Mouse (Mus musculus): Measurements from ENCODE around the gene Hist1h1a. TPM values are rescaled to one million over a fixed set of nuclear protein-coding genes. Genes with fewer than 3 reads are reported as not detected.
A peak's percentile ranks its signal among the peaks of the same experiment; 100 is the strongest.
"Not testable (repeated sequence)": the region's sequence is repeated elsewhere in the genome, so short reads cannot be mapped to it uniquely, and the experiment has no call there.

Hist1h1a gene
- polyA plus RNA-seq, 1 experiment, result not detected

DNA sequence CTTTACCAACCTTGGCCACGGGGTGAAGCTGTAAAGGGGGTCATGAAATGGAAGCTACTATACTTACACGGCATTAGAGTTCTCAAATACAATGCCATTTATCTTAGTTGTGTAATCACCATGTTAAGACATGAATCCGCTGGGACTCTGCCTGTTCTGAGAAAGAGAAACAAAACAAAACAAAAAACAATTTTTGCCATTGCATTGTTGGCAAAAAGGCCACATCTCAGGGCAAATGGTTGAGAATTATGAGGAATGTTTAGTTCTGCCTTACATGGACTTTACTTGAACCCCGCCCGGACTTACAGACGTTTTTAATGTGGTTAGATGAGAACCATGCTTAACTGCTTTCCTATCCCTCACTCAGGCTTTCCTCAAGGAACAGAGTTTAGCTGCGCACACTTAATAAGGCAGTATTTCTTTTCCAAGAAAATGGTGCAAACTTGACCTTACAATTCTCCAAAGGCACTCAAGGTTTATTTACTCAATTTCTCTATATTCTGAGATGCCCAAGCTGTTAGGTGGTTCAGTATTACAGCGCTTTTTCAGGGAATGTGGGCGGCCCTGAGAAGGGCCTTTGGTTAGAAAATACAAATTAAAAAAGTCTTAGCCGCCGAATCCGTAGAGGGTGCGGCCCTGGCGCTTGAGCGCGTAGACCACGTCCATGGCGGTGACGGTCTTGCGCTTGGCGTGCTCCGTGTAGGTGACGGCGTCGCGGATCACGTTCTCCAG lies 3.1 kb upstream of the Hist1h1a start:
- DNase-seq (ENCODE audit: low spot score), result no peak

DNA sequence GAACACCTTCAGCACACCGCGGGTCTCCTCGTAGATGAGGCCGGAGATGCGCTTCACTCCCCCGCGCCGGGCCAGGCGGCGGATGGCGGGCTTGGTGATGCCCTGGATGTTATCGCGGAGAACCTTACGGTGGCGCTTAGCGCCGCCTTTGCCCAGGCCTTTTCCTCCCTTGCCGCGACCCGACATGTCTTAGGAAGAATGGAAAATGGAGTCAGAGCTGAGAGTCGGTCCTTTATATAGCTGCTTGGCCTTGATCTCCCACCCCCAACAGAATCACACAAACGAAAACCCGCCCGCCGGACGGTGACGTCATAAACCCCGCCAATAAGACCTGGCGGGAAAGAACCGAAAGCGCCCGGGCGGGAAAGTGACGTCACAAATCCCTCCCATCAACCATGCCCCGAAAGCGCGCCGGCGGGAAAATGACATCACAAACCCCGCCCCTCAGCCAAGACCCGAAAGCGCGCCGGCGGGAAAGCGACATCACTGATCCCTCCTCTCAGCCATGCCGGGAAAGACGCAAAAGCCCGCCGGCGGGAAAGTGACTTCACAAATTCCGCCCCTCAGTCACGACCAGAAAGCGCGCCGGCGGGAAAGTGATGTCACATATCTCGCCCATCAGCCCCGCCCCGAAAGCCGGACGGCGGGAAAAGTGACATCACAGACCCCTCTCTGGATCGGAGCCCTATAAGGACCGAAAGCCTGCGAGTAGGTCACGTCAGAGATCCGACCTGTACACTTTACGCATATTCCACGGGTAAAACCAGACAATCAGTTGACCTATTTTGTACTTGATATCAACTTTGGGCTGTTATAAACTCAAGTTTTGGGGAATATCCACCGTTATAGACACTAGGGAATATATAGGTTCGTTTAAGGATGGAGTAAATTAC lies 2.2 kb upstream of the Hist1h1a start, which contains the start of gene Hist1h4a:
Hist1h4a (minus strand) TSS at position 259 of the 893 bp plus-strand sequence.
- peak; percentile 86 for DNase-seq (ENCODE audit: low spot score)

DNA sequence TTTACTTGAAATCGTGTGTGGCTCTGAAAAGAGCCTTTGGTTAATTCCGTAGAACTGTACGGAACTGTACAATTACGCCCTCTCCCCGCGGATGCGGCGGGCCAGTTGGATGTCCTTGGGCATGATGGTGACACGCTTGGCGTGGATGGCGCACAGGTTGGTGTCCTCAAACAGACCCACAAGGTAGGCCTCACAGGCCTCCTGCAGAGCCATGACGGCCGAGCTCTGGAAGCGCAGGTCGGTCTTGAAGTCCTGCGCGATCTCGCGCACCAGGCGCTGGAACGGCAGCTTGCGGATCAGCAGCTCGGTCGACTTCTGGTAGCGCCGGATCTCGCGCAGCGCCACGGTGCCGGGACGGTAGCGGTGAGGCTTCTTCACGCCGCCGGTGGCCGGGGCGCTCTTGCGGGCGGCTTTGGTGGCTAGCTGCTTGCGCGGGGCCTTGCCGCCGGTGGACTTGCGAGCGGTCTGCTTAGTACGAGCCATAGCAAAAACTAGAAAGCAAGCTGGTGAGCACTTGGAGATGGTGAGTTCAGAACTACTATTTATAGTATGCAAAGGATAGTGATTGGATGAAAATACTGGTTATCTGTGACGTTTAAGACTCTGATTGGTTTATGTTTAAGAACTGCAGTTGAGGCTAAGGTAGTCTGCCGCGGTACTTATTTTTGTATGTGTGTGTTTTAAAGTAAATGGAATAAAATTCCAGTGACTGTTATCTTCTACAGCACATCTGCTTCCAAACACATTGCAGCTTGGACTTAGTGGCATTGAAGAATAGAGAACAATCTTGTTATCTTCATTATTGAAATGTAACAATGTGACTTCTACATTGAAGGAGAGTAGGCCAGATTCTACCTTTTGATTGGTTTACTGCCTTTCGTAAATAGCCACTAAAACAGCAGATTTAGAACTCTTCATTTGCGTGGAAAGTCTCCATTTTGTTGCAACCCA lies 1.3 kb upstream of the Hist1h1a start, which contains the start of gene Hist1h3a:
Hist1h3a (minus strand) TSS at position 516 of the 951 bp plus-strand sequence.
- DNase-seq (ENCODE audit: low spot score), result peak; percentile 42

DNA sequence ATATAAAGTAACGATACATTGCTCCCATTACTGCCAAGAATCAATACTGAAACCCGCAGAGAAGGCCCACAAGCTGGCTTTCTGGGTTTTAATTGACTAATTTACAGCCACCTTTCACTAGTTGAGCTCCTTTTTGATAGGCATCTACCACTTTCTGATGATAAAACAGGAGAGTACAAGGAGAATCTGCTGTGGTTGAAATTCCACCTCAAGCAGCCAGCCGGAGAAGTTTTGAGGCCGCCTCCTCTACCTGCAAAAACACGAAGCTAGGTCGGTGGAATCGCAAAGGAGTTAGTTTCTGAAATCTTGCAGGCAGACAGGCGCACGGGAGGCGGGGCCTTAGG lies 252 bp upstream of the Hist1h1a start:
- DNase-seq (ENCODE audit: low spot score), result no peak

DNA sequence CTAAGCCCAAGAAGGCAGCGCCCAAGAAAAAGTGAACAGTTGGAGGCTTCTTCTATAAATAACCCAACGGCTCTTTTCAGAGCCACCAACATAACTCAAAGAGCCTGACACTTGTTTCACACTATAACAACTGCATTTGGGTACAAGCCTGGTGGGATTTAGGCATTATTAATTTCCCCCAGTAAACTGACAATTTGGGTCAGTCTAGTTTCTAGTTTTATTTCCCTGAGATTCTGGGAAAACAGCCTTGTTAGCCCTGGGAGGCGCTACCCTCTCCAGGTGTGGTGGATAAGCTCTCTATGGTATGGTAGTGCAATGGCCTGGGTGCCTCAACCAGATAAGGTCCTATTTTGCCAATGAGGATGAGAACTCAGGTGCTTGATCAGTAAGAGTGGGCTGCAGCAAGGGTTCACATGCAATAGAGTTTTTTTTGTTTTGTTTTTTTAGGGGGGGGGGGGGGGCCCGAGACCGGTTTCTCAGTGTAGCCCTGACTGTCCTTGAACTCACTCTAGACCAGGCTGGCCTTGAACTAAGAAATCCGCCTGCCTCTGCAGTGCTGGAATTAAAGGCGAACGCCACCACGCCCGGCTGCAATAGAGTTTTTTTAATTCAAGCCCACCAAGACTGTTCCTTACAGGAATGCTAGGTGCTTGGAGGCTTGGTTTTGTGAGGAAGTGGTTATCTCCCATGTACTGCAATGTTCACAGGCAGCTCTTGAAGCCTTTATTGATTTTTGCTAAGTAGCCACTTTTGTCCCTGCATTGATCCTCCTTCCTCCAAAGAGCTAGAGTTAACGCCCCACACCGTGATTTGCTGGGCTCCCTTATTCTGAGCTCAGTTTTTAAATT lies 1.1 kb downstream of the Hist1h1a start:
- DNase-seq (ENCODE audit: low spot score), result no peak

DNA sequence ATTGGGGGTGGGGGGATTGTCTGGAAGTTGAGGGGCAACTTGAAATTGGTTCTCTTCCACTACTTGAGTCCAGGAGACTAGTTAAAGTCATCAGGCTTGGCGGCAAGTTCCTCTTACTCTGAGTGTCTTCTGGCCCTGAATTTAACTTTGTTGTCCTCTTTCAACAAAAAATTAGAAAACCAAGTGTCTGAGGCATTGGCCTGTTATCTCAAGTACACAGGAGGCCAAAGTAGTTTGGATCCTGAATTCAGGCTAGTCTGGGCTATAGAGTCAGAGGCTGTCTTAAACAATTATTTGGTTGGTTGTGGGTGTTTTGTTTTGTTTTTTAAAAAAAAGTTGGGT lies 1.7 kb downstream of the Hist1h1a start:
- DNase-seq (ENCODE audit: low spot score), result no peak

DNA sequence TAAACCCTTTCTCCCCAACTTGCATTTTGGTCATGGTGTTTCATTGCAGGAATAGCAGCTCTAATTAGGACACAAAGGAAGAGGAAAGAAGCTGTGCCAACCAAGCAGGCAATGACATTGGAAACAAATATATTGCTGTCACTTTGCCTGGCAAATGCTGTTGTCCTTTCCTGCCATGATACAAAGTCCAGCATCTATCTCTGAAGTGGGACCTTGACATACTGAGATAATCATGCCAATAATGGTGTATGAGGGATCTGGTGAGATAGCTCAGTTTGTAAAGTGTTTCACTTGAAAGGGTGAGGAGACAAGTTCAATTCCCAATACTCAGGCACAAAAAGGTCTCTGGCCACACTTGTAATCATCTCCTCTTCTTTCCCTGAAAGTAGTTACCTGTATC lies 3.3 kb downstream of the Hist1h1a start:
- no peak for DNase-seq (ENCODE audit: low spot score)

DNA sequence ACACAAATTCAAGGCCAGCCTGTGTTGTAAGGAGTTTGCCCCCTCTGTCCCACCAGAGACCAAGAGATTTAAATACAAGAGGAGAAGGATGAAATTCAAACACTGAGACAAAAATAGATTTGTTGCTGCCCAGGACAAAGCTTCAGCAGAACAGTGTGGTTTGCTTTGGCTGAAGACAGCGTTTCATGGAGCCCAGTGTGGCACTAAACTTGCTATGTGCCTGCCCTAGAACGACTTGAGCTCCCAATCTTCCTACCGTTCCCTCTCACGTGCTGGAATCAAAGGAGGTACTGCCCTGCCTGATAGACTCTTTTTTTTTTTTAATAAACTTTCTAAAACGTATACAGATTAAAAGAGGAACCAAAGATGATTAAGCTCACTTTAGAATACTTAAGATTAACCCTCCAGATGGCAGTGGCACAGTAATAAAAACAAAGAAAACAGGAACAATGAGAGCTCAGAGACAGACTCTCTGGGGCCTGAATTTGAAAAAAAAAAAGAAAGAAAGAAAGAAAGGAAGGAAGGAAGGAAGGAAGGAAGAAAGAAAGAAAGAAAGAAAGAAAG lies 5.5 kb downstream of the Hist1h1a start:
- DNase-seq (ENCODE audit: low spot score), result no peak

DNA sequence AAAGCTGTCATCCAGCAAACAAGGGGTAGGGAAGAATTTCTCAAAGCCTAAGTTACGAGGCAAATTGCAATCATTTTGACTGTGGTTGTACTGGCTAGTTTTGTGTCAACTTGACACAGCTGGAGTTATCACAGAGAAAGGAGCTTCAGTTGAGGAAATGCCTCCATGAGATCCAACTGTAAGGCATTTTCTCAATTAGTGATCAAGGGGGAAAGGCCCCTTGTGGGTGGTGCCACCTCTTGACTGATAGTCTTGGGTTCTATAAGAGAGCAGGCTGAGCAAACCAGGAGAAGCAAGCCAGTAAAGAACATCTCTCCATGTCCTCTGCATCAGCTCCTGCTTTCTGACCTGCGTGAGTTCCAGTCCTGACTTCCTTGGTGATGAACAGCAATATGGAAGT lies 6.1 kb downstream of the Hist1h1a start, which contains the start of gene Trim38:
Trim38 (plus strand) TSS at position 301 of the 400 bp plus-strand sequence.
- not testable (repeated sequence) for DNase-seq (ENCODE audit: low spot score)

DNA sequence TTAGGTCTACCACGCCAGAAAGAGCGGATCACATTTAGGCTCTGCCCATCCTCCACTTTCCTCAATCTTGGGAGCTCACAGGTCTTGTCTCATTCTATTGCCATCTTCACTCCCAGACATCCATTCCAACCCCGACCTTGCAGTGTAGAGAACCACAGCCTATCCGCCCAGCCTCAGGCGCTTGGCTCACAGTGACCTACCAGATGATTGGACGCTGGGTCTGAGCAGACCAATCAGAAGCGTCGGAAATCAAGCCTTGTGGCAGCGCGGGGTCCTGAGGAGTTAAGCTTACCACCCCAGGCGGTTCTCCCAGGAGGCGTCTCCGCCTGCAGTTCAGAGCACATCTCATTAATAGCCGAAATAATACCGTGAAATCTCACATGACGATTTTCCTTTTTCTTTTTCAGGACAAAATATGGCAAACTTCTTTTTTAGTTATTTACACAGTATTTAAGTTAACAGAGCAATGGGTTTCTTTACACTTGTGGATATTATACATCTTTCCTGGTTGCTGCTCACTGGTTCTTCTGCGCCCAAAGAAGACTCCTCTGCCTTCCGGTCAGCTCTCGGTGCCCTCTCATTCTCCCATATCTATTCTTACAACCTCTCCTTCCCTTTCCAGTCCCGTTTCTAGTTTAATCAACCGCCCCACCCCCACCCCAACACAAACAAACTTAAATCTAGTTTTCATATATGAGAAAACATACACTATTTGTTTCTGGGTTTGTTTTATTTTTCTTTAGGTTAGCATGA lies 9.3 kb downstream of the Hist1h1a start:
- DNase-seq (ENCODE audit: low spot score), result no peak

DNA sequence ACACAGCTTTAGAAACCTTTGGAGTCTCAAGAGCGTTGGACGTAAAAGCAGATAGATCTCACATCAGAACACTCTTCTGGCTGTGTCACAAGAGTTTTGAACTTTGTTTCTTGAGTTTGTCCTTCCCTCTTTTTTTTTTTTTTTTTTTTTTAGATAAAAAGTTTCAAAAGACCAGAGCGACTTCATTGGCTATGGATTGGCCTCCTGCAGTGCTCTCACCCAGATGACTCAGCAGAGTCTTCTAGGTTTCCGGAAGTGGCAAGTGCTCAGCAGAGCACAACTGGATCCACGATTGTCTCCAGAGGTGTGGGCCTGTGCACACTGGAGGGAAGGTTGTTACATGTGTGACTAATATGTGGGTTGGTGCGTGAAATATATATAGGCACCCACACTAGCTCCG lies 14.9 kb downstream of the Hist1h1a start:
- DNase-seq (ENCODE audit: low spot score), result no peak

DNA sequence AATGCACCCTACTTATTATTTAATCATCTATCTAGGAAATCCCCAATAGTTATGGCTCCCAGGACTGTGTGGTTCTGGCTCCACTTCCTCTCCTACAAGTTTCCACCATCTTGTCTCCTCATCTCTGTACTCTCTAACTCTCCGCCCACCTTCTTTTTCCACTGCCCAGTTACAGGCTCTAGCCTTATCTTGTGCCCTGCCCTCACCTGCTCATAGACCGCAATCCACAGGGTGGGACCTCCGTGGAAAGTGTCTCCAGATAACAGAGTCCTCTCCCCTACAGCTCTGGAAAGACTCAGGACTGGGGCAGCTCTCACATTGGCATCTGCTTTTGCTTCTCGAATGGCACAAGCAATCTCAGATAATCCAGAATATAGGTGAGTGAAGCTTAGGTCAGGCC lies 15.6 kb downstream of the Hist1h1a start:
- DNase-seq (ENCODE audit: low spot score), result no peak

DNA sequence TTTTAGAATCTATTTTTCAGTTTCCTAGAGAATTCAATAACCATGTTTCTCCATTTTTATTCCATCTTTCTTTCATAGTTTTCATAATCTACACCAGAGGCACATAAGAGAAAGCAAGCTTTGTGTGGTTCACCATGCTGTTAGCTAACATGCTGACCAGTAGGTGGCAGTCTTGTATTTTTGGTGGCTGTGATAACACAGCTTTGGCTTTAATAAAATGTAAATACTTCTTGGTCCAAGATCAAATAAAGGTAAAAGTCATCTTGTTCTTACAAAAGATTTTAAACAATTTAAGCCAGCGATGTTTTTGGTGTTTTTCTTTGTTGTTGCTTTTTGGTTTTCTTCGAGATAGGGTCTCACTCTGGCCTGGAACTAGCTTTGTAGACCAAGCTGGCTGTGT lies 29.1 kb downstream of the Hist1h1a start:
- no peak for DNase-seq (ENCODE audit: low spot score)

DNA sequence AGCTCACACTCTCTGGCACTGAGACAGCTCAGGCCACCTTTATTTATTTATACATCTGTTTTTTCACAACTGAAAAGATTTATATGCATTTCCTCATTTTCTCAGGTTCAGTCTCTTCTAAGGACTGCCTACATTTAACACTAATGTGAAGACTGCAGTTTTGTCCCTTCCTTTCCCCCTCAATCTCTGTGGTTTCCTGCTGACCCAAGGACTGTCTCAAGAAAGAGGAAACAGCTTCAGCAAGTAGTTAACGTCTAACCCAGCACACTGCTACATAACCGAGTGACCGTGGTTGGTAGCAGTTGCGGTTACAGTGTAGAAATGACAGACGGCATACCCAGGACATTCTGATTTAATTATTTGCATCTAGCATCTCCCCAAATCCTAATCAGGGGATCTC lies 35.9 kb downstream of the Hist1h1a start:
- no peak for DNase-seq (ENCODE audit: low spot score)

DNA sequence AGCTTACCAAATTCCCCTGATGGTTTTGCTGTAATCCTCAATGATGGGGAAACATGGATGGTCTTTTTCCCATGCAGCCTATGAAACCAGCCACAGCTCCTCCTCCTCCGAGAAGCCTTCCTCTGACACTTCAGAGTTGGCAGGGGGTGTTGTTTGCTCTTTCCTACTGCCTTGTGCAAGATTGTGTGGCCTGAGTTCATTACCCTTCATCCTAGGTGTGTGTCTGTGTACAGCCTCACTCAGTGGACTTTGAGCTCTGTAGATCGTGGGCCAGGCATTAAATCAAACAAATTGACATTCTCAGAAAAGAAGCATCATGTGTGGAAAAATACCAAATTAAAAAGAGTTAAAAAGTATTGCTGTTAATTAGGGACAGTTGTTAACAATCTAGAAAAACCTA lies 41.1 kb downstream of the Hist1h1a start:
- DNase-seq (ENCODE audit: low spot score), result no peak

DNA sequence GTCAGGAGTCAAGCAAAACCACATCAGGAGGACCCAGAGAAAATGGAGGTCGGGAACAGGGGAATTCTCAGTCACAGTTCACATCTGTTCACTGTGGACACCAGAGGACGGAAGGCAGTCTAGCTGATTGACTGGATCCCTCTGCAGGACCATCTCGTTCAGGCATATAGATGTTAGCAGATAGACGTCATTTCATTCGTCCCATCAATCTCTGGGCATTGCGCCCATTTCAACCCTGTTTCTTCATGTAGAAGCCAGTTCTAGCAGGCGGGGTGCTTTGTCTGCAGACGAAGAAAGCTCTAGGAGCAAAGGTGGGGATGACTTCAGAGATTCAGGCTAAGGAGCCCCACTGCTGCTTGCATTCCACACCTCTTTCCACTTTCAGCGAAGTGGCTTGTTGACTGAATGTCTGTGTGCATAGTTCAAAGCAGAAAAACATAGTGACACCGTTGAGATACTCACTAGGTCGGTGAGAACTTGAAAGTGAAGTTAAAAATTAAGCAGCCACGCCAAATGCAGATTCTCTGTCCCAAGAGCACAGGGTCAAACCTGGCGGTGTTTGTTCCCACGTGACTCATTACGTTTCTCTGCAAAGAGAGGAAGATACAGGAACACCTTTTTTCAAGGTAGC lies 43.1 kb downstream of the Hist1h1a start, which contains the start of gene Slc17a2:
Slc17a2 (plus strand) TSS at position 572 of the 631 bp plus-strand sequence.
- DNase-seq (ENCODE audit: low spot score), result no peak
